Mouse (Mus musculus): Measurements from ENCODE around the gene Cblb. TPM values are rescaled to one million over a fixed set of nuclear protein-coding genes. Genes with fewer than 3 reads are reported as not detected.

The Cblb gene
- polyA plus RNA-seq, 1 experiment from 2014 or later = 28.3 TPM

- Histone ChIP-seq H3K27ac (replicated peaks) (no peak overlapping the region), H3K27me3 (ENCODE audit: low read depth, poor library complexity, severe bottlenecking) (no peaks in the 10 kb centered on the region), H3K9me3 (replicated peaks) (no peaks in the 10 kb centered on the region), H3K4me1 (no peaks in the 10 kb centered on the region), H3K4me3 (no peak overlapping the region), H3K36me3 (peaks cover 8% of the 10 kb centered on the region)
- no peak for DNase-seq (ENCODE audit: low spot score)
- WGBS = 94% methylated on average over 9 of the region's 9 CpGs
Measured at GRCm38 (mm10) chr16:52086793-52087450, 55.9 kb downstream of the Cblb start.

- Histone ChIP-seq H3K4me3 (no peak overlapping the region), H3K27ac (replicated peaks) (no peak overlapping the region), H3K4me1 (peaks cover 2% of the 10 kb centered on the region; the same call in 1 of the 2 replicates), H3K36me3 (peaks cover 15% of the 10 kb centered on the region), H3K27me3 (ENCODE audit: low read depth, poor library complexity, severe bottlenecking) (no peaks in the 10 kb centered on the region), H3K9me3 (replicated peaks) (no peaks in the 10 kb centered on the region)
- DNase-seq (ENCODE audit: low spot score) = no peak
- 89% methylated on average over 4 of the region's 4 CpGs for WGBS
Measured at GRCm38 (mm10) chr16:52089354-52089753, 58.3 kb downstream of the Cblb start.

- H3K4me1 ChIP-seq = peaks cover 2% of the 10 kb centered on the region; the same call in 1 of the 2 replicates
- H3K36me3 ChIP-seq = peaks cover 27% of the 10 kb centered on the region
- 83% methylated on average over 6 of the region's 6 CpGs for WGBS
- no peaks in the 10 kb centered on the region for H3K27me3 ChIP-seq (ENCODE audit: low read depth, poor library complexity, severe bottlenecking)
- no peak overlapping the region for H3K4me3 ChIP-seq
- H3K27ac ChIP-seq (replicated peaks) = no peak overlapping the region
- DNase-seq (ENCODE audit: low spot score) = no peak
- H3K9me3 ChIP-seq (replicated peaks) = no peaks in the 10 kb centered on the region
Measured at GRCm38 (mm10) chr16:52090899-52091298, 59.9 kb downstream of the Cblb start.

- Histone ChIP-seq H3K4me1 (peaks cover 2% of the 10 kb centered on the region; the same call in 1 of the 2 replicates), H3K27ac (replicated peaks) (no peak overlapping the region), H3K27me3 (ENCODE audit: low read depth, poor library complexity, severe bottlenecking) (no peaks in the 10 kb centered on the region), H3K9me3 (replicated peaks) (no peaks in the 10 kb centered on the region), H3K36me3 (peaks cover 42% of the 10 kb centered on the region), H3K4me3 (no peak overlapping the region)
- DNase-seq (ENCODE audit: low spot score) = no peak
- WGBS = 91% methylated on average over 9 of the region's 9 CpGs
Measured at GRCm38 (mm10) chr16:52093325-52094253, 62.6 kb downstream of the Cblb start.

- Histone ChIP-seq H3K9me3 (replicated peaks) (no peaks in the 10 kb centered on the region), H3K4me1 (peaks cover 2% of the 10 kb centered on the region; the same call in 1 of the 2 replicates), H3K27ac (replicated peaks) (no peak overlapping the region), H3K4me3 (no peak overlapping the region), H3K27me3 (ENCODE audit: low read depth, poor library complexity, severe bottlenecking) (no peaks in the 10 kb centered on the region), H3K36me3 (peaks cover 45% of the 10 kb centered on the region)
- WGBS = 93% methylated on average over 10 of the region's 10 CpGs
- DNase-seq (ENCODE audit: low spot score) = no peak
Measured at GRCm38 (mm10) chr16:52094735-52095459, 63.9 kb downstream of the Cblb start.

GRCm38 (mm10) chr16:52095643-52096042 lies 64.6 kb downstream of the Cblb start:
- WGBS = 88% methylated on average over 3 of the region's 3 CpGs
- Histone ChIP-seq H3K27me3 (ENCODE audit: low read depth, poor library complexity, severe bottlenecking) (no peaks in the 10 kb centered on the region), H3K9me3 (replicated peaks) (no peaks in the 10 kb centered on the region), H3K4me1 (peaks cover 2% of the 10 kb centered on the region; the same call in 1 of the 2 replicates), H3K36me3 (peaks cover 45% of the 10 kb centered on the region), H3K4me3 (no peak overlapping the region), H3K27ac (replicated peaks) (no peak overlapping the region)
- no peak for DNase-seq (ENCODE audit: low spot score)

GRCm38 (mm10) chr16:52100466-52100865 lies 69.4 kb downstream of the Cblb start:
- Histone ChIP-seq H3K27ac (replicated peaks) (no peak overlapping the region), H3K4me3 (no peak overlapping the region), H3K9me3 (replicated peaks) (no peaks in the 10 kb centered on the region), H3K36me3 (peaks cover 40% of the 10 kb centered on the region), H3K27me3 (ENCODE audit: low read depth, poor library complexity, severe bottlenecking) (no peaks in the 10 kb centered on the region), H3K4me1 (no peaks in the 10 kb centered on the region)
- WGBS = 84% methylated on average over 6 of the region's 6 CpGs
- no peak for DNase-seq (ENCODE audit: low spot score)

- H3K36me3 ChIP-seq = peaks cover 23% of the 10 kb centered on the region
- H3K4me1 ChIP-seq = no peaks in the 10 kb centered on the region
- 98% methylated on average over 9 of the region's 9 CpGs for WGBS
- no peak overlapping the region for H3K4me3 ChIP-seq
- H3K27me3 ChIP-seq (ENCODE audit: low read depth, poor library complexity, severe bottlenecking) = no peaks in the 10 kb centered on the region
- no peak overlapping the region for H3K27ac ChIP-seq (replicated peaks)
- no peaks in the 10 kb centered on the region for H3K9me3 ChIP-seq (replicated peaks)
- no peak for DNase-seq (ENCODE audit: low spot score)
Measured at GRCm38 (mm10) chr16:52104608-52105007, 73.6 kb downstream of the Cblb start.

GRCm38 (mm10) chr16:52107836-52108235 lies 76.8 kb downstream of the Cblb start:
- H3K4me3 ChIP-seq = no peak overlapping the region
- WGBS = 95% methylated on average over 5 of the region's 5 CpGs

GRCm38 (mm10) chr16:52114473-52114872 lies 83.4 kb downstream of the Cblb start:
- Histone ChIP-seq H3K27me3 (ENCODE audit: low read depth, poor library complexity, severe bottlenecking) (no peaks in the 10 kb centered on the region), H3K9me3 (replicated peaks) (no peaks in the 10 kb centered on the region), H3K36me3 (peaks cover 27% of the 10 kb centered on the region), H3K4me1 (peaks cover 2% of the 10 kb centered on the region; the same call in 1 of the 2 replicates), H3K4me3 (no peak overlapping the region), H3K27ac (replicated peaks) (no peak overlapping the region)
- no peak for DNase-seq (ENCODE audit: low spot score)
- 77% methylated on average over 4 of the region's 4 CpGs for WGBS

More at GRCm38 (mm10) chr16:52107836-52108235, 76.8 kb downstream of the Cblb start:
- H3K27me3 ChIP-seq (ENCODE audit: low read depth, poor library complexity, severe bottlenecking) = no peaks in the 10 kb centered on the region
- no peaks in the 10 kb centered on the region for H3K4me1 ChIP-seq
- no peaks in the 10 kb centered on the region for H3K9me3 ChIP-seq (replicated peaks)
- H3K36me3 ChIP-seq = peaks cover 10% of the 10 kb centered on the region
- no peak overlapping the region for H3K27ac ChIP-seq (replicated peaks)
- DNase-seq (ENCODE audit: low spot score) = no peak

- Histone ChIP-seq H3K27ac (replicated peaks) (no peak overlapping the region), H3K4me3 (no peak overlapping the region), H3K27me3 (ENCODE audit: low read depth, poor library complexity, severe bottlenecking) (no peaks in the 10 kb centered on the region), H3K36me3 (peaks cover 26% of the 10 kb centered on the region), H3K9me3 (replicated peaks) (no peaks in the 10 kb centered on the region), H3K4me1 (peaks cover 9% of the 10 kb centered on the region; the same call in 1 of the 2 replicates)
- no peak for DNase-seq (ENCODE audit: low spot score)
- 86% methylated on average over 4 of the region's 4 CpGs for WGBS
Measured at GRCm38 (mm10) chr16:52119003-52119402, 88.0 kb downstream of the Cblb start.

GRCm38 (mm10) chr16:52124974-52125373 lies 93.9 kb downstream of the Cblb start:
- H3K27me3 ChIP-seq (ENCODE audit: low read depth, poor library complexity, severe bottlenecking) = no peaks in the 10 kb centered on the region
- no peak overlapping the region for H3K27ac ChIP-seq (replicated peaks)
- no peak overlapping the region for H3K4me3 ChIP-seq
- H3K4me1 ChIP-seq = peaks cover 6% of the 10 kb centered on the region; the same call in 1 of the 2 replicates
- DNase-seq (ENCODE audit: low spot score) = no peak
- no peaks in the 10 kb centered on the region for H3K9me3 ChIP-seq (replicated peaks)
- H3K36me3 ChIP-seq = peaks cover 33% of the 10 kb centered on the region
